Mouse (Mus musculus) heart, postnatal 25 days (tissue): ENCODE measurements around the gene Robo1. TPM values are rescaled to one million over a fixed set of nuclear protein-coding genes. Genes with fewer than 3 reads are reported as not detected.
A peak's percentile ranks its signal among the peaks of the same experiment; 100 is the strongest.

Source experiments
- DNase-seq: peaks from one replicate; pipeline ENCODE4 v3.0.0; 2022; ENCODE audit warnings: low spot score
- intact Hi-C: fragments of 180-260 bp; cut with DNase I; formaldehyde crosslinking; loops from one replicate; pipeline ENCODE4 v1.15.1; 2025
- total RNA-seq, 2 experiments: library from RNA; stranded (reverse); gene quantifications; 2 replicates each; pipeline ENCODE4 v1.2.3; 2021

The Robo1 gene
- total RNA-seq, 2 experiments from 2014 or later, result 1.3 to 2.2 TPM

- DNase-seq, result no peak
- intact Hi-C loops, result no loop called here
These were observed 567.0 kb downstream of the Robo1 start for GRCm38 (mm10) chr16:72874934-72875732.

GRCm38 (mm10) chr16:72888108-72888507, 580.0 kb downstream of the Robo1 start:
- intact Hi-C loops, result no loop called here
- no peak for DNase-seq

- intact Hi-C loops, result no loop called here
- DNase-seq, result no peak
These were observed 581.3 kb downstream of the Robo1 start for GRCm38 (mm10) chr16:72889401-72889800.

GRCm38 (mm10) chr16:72897125-72897524, 589.0 kb downstream of the Robo1 start:
- no peak for DNase-seq
- intact Hi-C loops, result no loop called here

- intact Hi-C loops, result no loop called here
- no peak for DNase-seq
These were observed 600.8 kb downstream of the Robo1 start for GRCm38 (mm10) chr16:72908895-72909294.

- DNase-seq, result no peak
- intact Hi-C loops, result no loop called here
These were observed 605.0 kb downstream of the Robo1 start for GRCm38 (mm10) chr16:72913134-72913533.

- DNase-seq, result no peak
- intact Hi-C loops, result no loop called here
These were observed 606.0 kb downstream of the Robo1 start for GRCm38 (mm10) chr16:72914068-72914630.

- intact Hi-C loops, result loop anchor here (5.0 to 10.0 kb wide), 2 partner anchors 105 to 258 kb away; no protein-coding TSS in a partner anchor
These were observed 611.9 kb downstream of the Robo1 start for GRCm38 (mm10) chr16:72920013-72920412.

GRCm38 (mm10) chr16:72924423-72925224, 616.5 kb downstream of the Robo1 start:
- intact Hi-C loops, result loop anchor here (5.0 to 10.0 kb wide), 2 partner anchors 110 to 262 kb away; no protein-coding TSS in a partner anchor
- peak; percentile 60 for DNase-seq

More at GRCm38 (mm10) chr16:72920013-72920412, 611.9 kb downstream of the Robo1 start:
- DNase-seq, result no peak

GRCm38 (mm10) chr16:72928525-72929122, 620.5 kb downstream of the Robo1 start:
- no peak for DNase-seq
- intact Hi-C loops, result loop anchor here (10.0 kb wide), 1 partner anchor 114 kb away; no protein-coding TSS in a partner anchor

- intact Hi-C loops, result no loop called here
- DNase-seq, result no peak
These were observed 622.8 kb downstream of the Robo1 start for GRCm38 (mm10) chr16:72930871-72931270.

- intact Hi-C loops, result no loop called here
- no peak for DNase-seq
These were observed 626.8 kb downstream of the Robo1 start for GRCm38 (mm10) chr16:72934908-72935307.

- DNase-seq, result no peak
- intact Hi-C loops, result no loop called here
These were observed 629.1 kb downstream of the Robo1 start for GRCm38 (mm10) chr16:72937183-72937582.

- no peak for DNase-seq
- intact Hi-C loops, result no loop called here
These were observed 631.8 kb downstream of the Robo1 start for GRCm38 (mm10) chr16:72939862-72940261.

GRCm38 (mm10) chr16:72940786-72941185, 632.7 kb downstream of the Robo1 start:
- intact Hi-C loops, result no loop called here
- DNase-seq, result no peak

GRCm38 (mm10) chr16:72944403-72944802, 636.3 kb downstream of the Robo1 start:
- DNase-seq, result no peak
- intact Hi-C loops, result no loop called here

- intact Hi-C loops, result no loop called here
These were observed 643.9 kb downstream of the Robo1 start for GRCm38 (mm10) chr16:72951969-72952368.

GRCm38 (mm10) chr16:72959018-72959702, 651.1 kb downstream of the Robo1 start:
- DNase-seq, result no peak
- intact Hi-C loops, result no loop called here

More at GRCm38 (mm10) chr16:72951969-72952368, 643.9 kb downstream of the Robo1 start:
- no peak for DNase-seq

GRCm38 (mm10) chr16:72959823-72960222, 651.7 kb downstream of the Robo1 start:
- intact Hi-C loops, result no loop called here
- DNase-seq, result no peak
